Mouse (Mus musculus) midbrain, embryonic 15.5 days (tissue): Measurements from ENCODE around the gene Bid. TPM values are rescaled to one million over a fixed set of nuclear protein-coding genes. Genes with fewer than 3 reads are reported as not detected.

ENCODE experiments used
- ATAC-seq: fragments of 200-750 bp; cut with Nextera tagmentation; replicated peaks from 2 replicates; pipeline ENCODE4 v1.8.0; 2017; ENCODE audit warnings: moderate TSS enrichment
- H3K27ac ChIP-seq: fragments of 300-500 bp; sonication (generic); 2 replicates; pipeline ENCODE4 v1.5.1; 2015; ENCODE audit warnings: mild to moderate bottlenecking, inconsistent platforms
- H3K27me3 ChIP-seq: fragments of 300-500 bp; sonication (generic); replicated peaks from 2 replicates; pipeline ENCODE4 v1.6.1; 2015; ENCODE audit warnings: inconsistent platforms
- H3K36me3 ChIP-seq: fragments of 300-500 bp; sonication (generic); replicated peaks from 2 replicates; pipeline ENCODE4 v1.6.1; 2015; ENCODE audit warnings: inconsistent platforms
- H3K4me1 ChIP-seq: fragments of 300-500 bp; sonication (generic); 2 replicates; pipeline ENCODE4 v1.6.1; 2015; ENCODE audit warnings: inconsistent platforms
- H3K4me2 ChIP-seq: fragments of 300-500 bp; sonication (generic); 2 replicates; pipeline ENCODE4 v1.6.1; 2015; ENCODE audit warnings: inconsistent platforms, mild to moderate bottlenecking, moderate library complexity
- H3K4me3 ChIP-seq: fragments of 300-500 bp; sonication (generic); 2 replicates; pipeline ENCODE4 v1.5.1; 2015; ENCODE audit warnings: mild to moderate bottlenecking, inconsistent platforms
- H3K9ac ChIP-seq: fragments of 300-500 bp; sonication (generic); 2 replicates; pipeline ENCODE4 v1.6.1; 2015; ENCODE audit warnings: mild to moderate bottlenecking, inconsistent platforms
- H3K9me3 ChIP-seq: fragments of 300-500 bp; sonication (generic); 2 replicates; pipeline ENCODE4 v1.6.1; 2016; ENCODE audit warnings: inconsistent platforms
- WGBS: fragments of 180-500 bp; shearing (Covaris S2); methylation state at CpG from one replicate; pipeline ENCODE4 v1.1.7; 2015; ENCODE audit warnings: mixed read lengths; 5-methylcytosine and 5-hydroxymethylcytosine counted together
- polyA plus RNA-seq: library from polyadenylated mRNA; unstranded; fragments of >200 nt; fragmentation: Nextera tagmentation; extraction: Ambion mirVana; gene quantifications from 2 replicates; pipeline ENCODE4 v1.2.1, GENCODE M21; 2015

The Bid gene
- polyA plus RNA-seq, 1 experiment from 2014 or later, result 48.4 TPM

- Histone ChIP-seq H3K9me3 (no peaks in the 10 kb centered on the region), H3K4me3 (no peak overlapping the region), H3K27me3 (no peaks in the 10 kb centered on the region), H3K27ac (no peak overlapping the region), H3K4me2 (no peak overlapping the region), H3K9ac (no peak overlapping the region), H3K36me3 (peaks cover 10% of the 10 kb centered on the region; the same call in 1 of the 2 replicates), H3K4me1 (no peaks in the 10 kb centered on the region)
- ATAC-seq, result no peak
- 85% methylated on average over 10 of the region's 10 CpGs for WGBS
Measured at GRCm38 (mm10) chr6:120943551-120943950, 26.9 kb upstream of the Bid start.

- no peak overlapping the region for H3K27ac ChIP-seq
- H3K9ac ChIP-seq, result no peak overlapping the region
- WGBS, result 64% methylated on average over 2 of the region's 2 CpGs
- no peaks in the 10 kb centered on the region for H3K27me3 ChIP-seq
- H3K9me3 ChIP-seq, result no peaks in the 10 kb centered on the region
- no peaks in the 10 kb centered on the region for H3K4me1 ChIP-seq
- peaks cover 10% of the 10 kb centered on the region; the same call in 1 of the 2 replicates for H3K36me3 ChIP-seq
- no peak overlapping the region for H3K4me2 ChIP-seq
- H3K4me3 ChIP-seq, result no peak overlapping the region
- no peak for ATAC-seq
Measured at GRCm38 (mm10) chr6:120943079-120943478, 26.4 kb upstream of the Bid start.

- ATAC-seq, result no peak
- H3K9ac ChIP-seq, result no peak overlapping the region
- H3K4me2 ChIP-seq, result no peak overlapping the region
- no peaks in the 10 kb centered on the region for H3K27me3 ChIP-seq
- no peaks in the 10 kb centered on the region for H3K9me3 ChIP-seq
- WGBS, result 95% methylated on average over 13 of the region's 13 CpGs
- H3K4me3 ChIP-seq, result no peak overlapping the region
- no peak overlapping the region for H3K27ac ChIP-seq
- H3K36me3 ChIP-seq, result peaks cover 10% of the 10 kb centered on the region; the same call in 1 of the 2 replicates
- no peaks in the 10 kb centered on the region for H3K4me1 ChIP-seq
Measured at GRCm38 (mm10) chr6:120941575-120941974, 24.9 kb upstream of the Bid start.

- no peak overlapping the region for H3K4me3 ChIP-seq
- H3K27me3 ChIP-seq, result no peaks in the 10 kb centered on the region
Measured at GRCm38 (mm10) chr6:120941084-120941481, 24.4 kb upstream of the Bid start.

DNA sequence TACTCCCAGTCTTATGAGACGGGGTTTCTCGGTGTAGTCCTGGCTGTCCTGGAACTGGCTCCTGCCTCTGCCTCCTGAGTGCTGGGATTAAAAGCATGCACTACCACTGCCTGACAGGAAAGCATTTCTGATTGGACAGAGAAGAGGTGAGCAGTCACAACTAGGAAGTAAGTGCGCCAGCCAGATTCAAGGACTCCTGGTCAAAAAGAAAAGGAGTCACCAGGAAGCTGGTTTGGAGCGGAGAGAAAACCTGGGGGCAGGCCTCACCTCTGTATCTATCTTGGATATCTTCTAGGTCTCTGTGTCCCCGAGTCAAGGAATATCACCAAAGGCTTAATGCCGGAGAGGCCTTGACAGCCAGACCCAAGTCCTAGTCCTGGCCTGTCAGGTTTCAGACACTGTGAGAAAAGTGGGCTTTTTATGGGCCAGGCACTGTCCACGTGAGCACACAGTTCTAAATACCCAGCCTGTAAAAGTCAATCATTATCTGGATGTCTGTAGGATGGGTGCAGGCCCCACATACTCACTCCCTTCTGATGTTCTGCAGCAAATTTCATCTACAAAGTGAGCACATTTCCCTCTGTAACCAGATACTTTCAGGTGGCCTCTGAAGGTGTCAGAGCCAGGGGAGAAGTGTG, 23.9 kb upstream of the Bid start:
- H3K4me2 ChIP-seq, result no peak overlapping the region
- H3K4me3 ChIP-seq, result no peak overlapping the region
- WGBS, result 92% methylated on average over 7 of the region's 7 CpGs
- no peaks in the 10 kb centered on the region for H3K9me3 ChIP-seq
- no peak for ATAC-seq
- H3K36me3 ChIP-seq, result peaks cover 5% of the 10 kb centered on the region; the same call in 1 of the 2 replicates
- no peak overlapping the region for H3K27ac ChIP-seq
- no peaks in the 10 kb centered on the region for H3K27me3 ChIP-seq
- H3K9ac ChIP-seq, result no peak overlapping the region
- H3K4me1 ChIP-seq, result no peaks in the 10 kb centered on the region

More at GRCm38 (mm10) chr6:120941084-120941481, 24.4 kb upstream of the Bid start:
- Histone ChIP-seq H3K4me1 (no peaks in the 10 kb centered on the region), H3K36me3 (peaks cover 10% of the 10 kb centered on the region; the same call in 1 of the 2 replicates), H3K9ac (no peak overlapping the region), H3K27ac (no peak overlapping the region), H3K9me3 (no peaks in the 10 kb centered on the region), H3K4me2 (no peak overlapping the region)
- WGBS, result 80% methylated on average over 7 of the region's 7 CpGs
- ATAC-seq, result no peak

DNA sequence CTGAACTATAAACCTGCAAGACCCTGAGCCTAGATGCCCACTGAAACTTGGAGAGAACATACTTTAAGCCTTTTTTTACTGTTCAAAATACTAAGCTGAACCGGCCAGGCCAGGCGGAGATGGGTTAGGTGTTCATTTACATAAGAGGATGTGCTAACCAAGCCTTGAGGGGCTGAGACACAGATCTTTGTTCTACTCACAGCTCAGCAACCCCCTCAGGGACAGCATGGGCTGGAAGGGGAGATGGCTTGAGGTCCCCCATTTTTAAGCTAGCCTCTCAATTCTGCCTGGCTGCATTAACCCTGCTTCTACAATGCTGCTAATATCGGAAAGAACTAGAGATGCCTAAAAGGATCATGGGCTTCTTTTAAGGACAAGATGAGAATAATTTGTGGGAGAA, 23.1 kb upstream of the Bid start:
- no peaks in the 10 kb centered on the region for H3K9me3 ChIP-seq
- H3K4me2 ChIP-seq, result no peak overlapping the region
- no peak for ATAC-seq
- H3K4me3 ChIP-seq, result no peak overlapping the region
- H3K27ac ChIP-seq, result no peak overlapping the region
- no peak overlapping the region for H3K9ac ChIP-seq
- H3K36me3 ChIP-seq, result peaks cover 5% of the 10 kb centered on the region; the same call in 1 of the 2 replicates
- no peaks in the 10 kb centered on the region for H3K4me1 ChIP-seq
- H3K27me3 ChIP-seq, result no peaks in the 10 kb centered on the region
- WGBS, result 75% methylated on average over 3 of the region's 3 CpGs

DNA sequence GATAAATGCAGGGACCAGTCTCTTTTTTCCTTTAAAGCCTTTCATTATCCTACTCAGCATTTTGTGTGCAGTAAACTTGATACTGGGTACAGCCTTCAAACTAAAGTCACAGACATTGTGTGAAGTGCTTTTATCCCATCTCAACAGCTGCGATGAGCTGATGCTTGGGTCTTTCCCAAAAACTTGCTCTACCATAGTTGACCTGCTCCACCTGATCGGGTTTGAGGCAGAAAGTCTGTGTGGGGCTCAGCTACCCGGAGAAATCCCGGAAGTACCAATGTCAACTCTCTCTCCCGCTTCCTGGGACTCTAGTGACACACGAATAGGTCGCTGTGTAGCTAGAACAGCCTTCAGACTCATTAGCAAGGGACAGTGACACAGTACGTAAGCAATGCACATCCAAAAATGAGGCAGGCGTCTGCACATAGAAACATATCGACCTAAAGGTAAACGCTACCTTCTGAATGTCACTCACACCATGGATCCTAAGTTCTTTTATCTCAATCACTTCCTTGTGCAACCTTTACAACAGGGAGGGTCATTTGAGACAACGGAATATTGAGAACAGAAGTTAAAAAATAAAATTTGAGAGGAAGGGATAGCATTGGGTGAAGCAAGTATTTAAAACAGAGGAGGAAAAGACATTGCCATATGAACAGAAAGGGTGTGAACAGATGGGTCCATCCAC, 22.3 kb upstream of the Bid start:
- Histone ChIP-seq H3K27me3 (no peaks in the 10 kb centered on the region), H3K9me3 (no peaks in the 10 kb centered on the region), H3K4me3 (no peak overlapping the region), H3K4me2 (no peak overlapping the region), H3K36me3 (peaks cover 10% of the 10 kb centered on the region; the same call in 1 of the 2 replicates), H3K4me1 (no peaks in the 10 kb centered on the region), H3K27ac (no peak overlapping the region), H3K9ac (no peak overlapping the region)
- 94% methylated on average over 12 of the region's 12 CpGs for WGBS
- ATAC-seq, result no peak

DNA sequence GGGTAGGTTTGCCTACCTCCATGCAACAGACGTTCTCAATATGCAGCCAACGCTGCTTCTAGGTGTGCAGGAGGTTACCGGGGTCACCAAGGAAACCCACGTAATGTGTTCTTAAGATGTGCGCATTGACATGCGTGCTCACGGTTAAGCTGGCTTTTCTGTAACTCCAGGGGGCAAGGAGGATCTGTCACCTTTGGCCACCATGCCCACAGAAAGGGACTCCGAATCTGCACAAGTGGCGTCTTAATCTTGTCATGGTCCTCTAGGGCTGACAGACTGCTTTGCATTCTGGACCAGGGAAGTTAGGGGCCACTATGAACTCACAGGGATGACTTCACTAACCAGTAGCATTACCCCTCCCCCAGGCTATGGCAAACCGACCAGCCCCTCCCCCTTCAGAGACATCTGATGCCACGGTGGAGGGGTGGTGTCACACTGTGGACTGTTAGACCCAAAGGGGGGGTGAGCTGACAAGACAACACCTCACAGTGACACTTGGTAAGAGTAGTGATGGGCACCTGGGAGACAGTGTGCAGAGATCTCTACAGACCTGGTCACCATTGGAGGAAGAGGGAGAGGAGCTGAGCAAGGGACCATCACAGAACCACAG, 21.5 kb upstream of the Bid start:
- ATAC-seq, result no peak
- WGBS, result 57% methylated on average over 11 of the region's 11 CpGs

DNA sequence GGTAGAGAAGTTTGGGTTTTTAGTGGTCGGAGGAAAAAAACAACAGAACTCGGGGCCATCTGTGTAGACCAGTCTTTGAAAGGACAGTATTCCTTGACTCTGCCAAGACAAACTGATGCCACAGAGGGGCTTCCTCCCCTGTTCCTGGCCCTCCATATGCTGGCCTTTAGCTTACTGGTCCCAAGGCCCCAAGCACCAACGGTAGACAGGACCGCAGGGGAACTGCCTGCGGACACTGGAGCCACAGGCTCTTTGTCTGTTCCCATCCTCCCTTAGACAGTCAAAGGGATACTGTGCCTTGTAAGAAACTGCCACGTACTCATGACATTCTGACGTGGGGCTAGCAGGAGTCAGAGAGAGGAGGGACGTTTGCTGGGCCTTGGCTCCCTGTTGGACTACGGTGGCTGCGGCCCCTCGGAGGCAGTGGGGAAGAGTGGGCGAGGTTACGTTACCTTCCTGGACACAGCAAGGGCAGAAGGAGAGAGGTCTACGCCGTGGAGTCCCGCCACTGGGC, 20.5 kb upstream of the Bid start:
- WGBS, result 85% methylated on average over 16 of the region's 16 CpGs
- Histone ChIP-seq H3K4me2 (no peak overlapping the region), H3K36me3 (peaks cover 12% of the 10 kb centered on the region; the same call in 1 of the 2 replicates), H3K27me3 (no peaks in the 10 kb centered on the region), H3K27ac (no peak overlapping the region), H3K9me3 (no peaks in the 10 kb centered on the region), H3K4me3 (no peak overlapping the region), H3K9ac (no peak overlapping the region), H3K4me1 (no peaks in the 10 kb centered on the region)
- ATAC-seq, result no peak

More for the DNA sequence above, 21.5 kb upstream of the Bid start:
- no peak overlapping the region for H3K9ac ChIP-seq
- peaks cover 12% of the 10 kb centered on the region; the same call in 1 of the 2 replicates for H3K36me3 ChIP-seq
- no peak overlapping the region for H3K4me3 ChIP-seq
- H3K27me3 ChIP-seq, result no peaks in the 10 kb centered on the region
- H3K9me3 ChIP-seq, result no peaks in the 10 kb centered on the region
- no peaks in the 10 kb centered on the region for H3K4me1 ChIP-seq
- no peak overlapping the region for H3K27ac ChIP-seq
- no peak overlapping the region for H3K4me2 ChIP-seq

DNA sequence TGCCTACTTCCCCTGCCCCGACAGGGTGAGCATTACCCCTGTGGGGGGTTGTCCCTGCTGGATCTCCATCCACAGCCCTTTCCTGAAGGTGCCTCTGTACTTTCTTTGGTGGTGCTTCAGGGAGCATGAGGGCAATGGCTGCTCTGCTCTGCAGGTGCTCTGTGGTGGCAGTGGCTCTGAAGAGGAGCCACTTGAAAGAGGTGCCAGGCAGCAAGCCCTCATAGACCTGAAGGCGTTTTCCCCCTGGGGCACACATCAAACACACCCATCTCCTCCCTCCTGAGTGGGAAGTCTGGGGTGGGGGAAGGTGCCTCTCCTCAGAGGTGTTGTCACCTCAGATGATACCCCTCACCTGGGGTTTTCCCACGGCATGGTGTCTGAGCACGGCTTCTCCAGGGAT, 17.5 kb upstream of the Bid start:
- Histone ChIP-seq H3K36me3 (peaks cover 18% of the 10 kb centered on the region; the same call in 1 of the 2 replicates), H3K4me2 (no peak overlapping the region), H3K27me3 (no peaks in the 10 kb centered on the region), H3K9ac (no peak overlapping the region), H3K27ac (no peak overlapping the region), H3K9me3 (no peaks in the 10 kb centered on the region), H3K4me3 (no peak overlapping the region), H3K4me1 (no peaks in the 10 kb centered on the region)
- 81% methylated on average over 4 of the region's 4 CpGs for WGBS
- no peak for ATAC-seq

- no peaks in the 10 kb centered on the region for H3K4me1 ChIP-seq
- peaks cover 21% of the 10 kb centered on the region; the same call in 1 of the 2 replicates for H3K36me3 ChIP-seq
- WGBS, result 93% methylated on average over 7 of the region's 7 CpGs
- no peak for ATAC-seq
- H3K9ac ChIP-seq, result no peak overlapping the region
- H3K27me3 ChIP-seq, result no peaks in the 10 kb centered on the region
- H3K9me3 ChIP-seq, result no peaks in the 10 kb centered on the region
- H3K4me2 ChIP-seq, result no peak overlapping the region
- no peak overlapping the region for H3K4me3 ChIP-seq
- H3K27ac ChIP-seq, result no peak overlapping the region
Measured at GRCm38 (mm10) chr6:120933670-120934069, 17.0 kb upstream of the Bid start.

DNA sequence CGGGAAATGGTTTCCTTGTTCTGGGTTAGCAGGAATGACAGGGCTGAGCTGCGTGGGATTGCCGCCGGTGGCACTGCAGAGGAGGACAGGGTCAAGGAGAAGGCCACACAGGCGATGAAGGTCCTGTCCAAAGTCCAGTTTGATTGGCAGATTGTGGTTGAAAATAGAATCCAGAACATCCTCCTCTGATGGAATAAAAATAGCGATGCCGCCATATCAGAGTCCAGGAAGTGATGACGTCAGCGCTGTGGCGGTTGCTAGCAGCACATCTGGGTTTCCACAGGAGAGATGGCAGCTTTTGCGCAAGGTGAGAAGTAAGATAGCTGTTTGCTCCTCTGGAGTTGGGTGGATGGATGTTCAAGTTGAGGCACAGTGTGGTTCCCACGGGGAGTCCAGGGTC, 15.9 kb upstream of the Bid start:
- H3K27ac ChIP-seq, result no peak overlapping the region
- H3K36me3 ChIP-seq, result peaks cover 21% of the 10 kb centered on the region; the same call in 1 of the 2 replicates
- no peaks in the 10 kb centered on the region for H3K4me1 ChIP-seq
- no peak overlapping the region for H3K4me2 ChIP-seq
- ATAC-seq, result no peak
- no peaks in the 10 kb centered on the region for H3K9me3 ChIP-seq
- no peaks in the 10 kb centered on the region for H3K27me3 ChIP-seq
- 94% methylated on average over 12 of the region's 12 CpGs for WGBS
- no peak overlapping the region for H3K4me3 ChIP-seq
- no peak overlapping the region for H3K9ac ChIP-seq
